Mouse (Mus musculus): ENCODE results near the gene Tpst1.

DNA sequence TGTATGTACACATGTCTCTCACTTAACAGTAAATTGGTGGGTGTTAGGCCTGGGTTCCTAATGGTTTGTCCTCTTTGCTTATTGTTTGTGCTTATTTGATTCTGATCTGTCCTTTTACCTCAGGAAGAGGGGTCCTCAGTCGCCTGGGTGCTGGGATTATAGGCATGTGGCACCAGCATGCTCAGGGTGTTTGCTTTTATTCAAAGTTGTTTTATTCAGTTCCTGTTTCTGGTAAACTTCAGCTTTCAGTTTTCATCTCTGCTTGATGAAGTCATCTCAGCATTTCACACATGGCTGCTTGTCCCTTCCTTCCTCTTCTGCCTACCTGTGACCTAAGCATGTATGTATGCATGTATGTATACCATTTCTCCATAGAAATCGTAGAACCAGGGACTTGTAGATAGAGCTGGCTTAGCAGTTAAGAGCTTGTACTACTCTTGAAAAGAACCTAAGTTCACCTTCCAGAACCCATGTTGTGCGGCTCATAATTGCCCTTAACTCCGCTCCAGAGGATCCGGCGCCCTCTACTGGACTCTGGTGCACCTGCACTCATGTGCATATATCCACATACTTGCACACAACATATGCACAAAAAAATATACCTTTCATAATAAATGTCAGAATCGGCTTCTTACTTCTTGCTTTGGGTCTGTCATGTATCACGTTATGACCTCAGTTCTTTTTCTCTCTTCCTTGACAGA is 8.2 kb downstream of the Tpst1 start:
- TF ChIP-seq GATA1 (IDR thresholded peaks at IDR 0.05; ENCODE audit: low read length) (no peak), TAL1 (IDR thresholded peaks at IDR 0.05; ENCODE audit: low read length) (no peak)

Data from erythroblast, embryonic 14.5 days (primary cell).